Mouse (Mus musculus) forebrain, embryonic 12.5 days (tissue): ENCODE data around the gene Ints13. TPM values are rescaled to one million over a fixed set of nuclear protein-coding genes. Genes with fewer than 3 reads are reported as not detected.

Source experiments
- ATAC-seq: fragments of 200-750 bp; cut with Nextera tagmentation; 2 replicates; pipeline ENCODE4 v1.8.0; 2017; ENCODE audit warnings: moderate TSS enrichment; ENCODE audit not compliant: low FRiP score
- H3K27ac ChIP-seq: fragments of 300-500 bp; sonication (generic); 2 replicates; pipeline ENCODE4 v1.5.1; 2016; ENCODE audit warnings: mild to moderate bottlenecking
- H3K27me3 ChIP-seq: fragments of 300-500 bp; sonication (generic); 2 replicates; pipeline ENCODE4 v1.6.1; 2016; ENCODE audit warnings: mild to moderate bottlenecking
- H3K36me3 ChIP-seq: fragments of 300-500 bp; sonication (generic); replicated peaks from 2 replicates; pipeline ENCODE4 v1.6.1; 2016; ENCODE audit warnings: mild to moderate bottlenecking
- H3K4me1 ChIP-seq: fragments of 300-500 bp; sonication (generic); 2 replicates; pipeline ENCODE4 v1.6.1; 2016
- H3K4me2 ChIP-seq: fragments of 300-500 bp; sonication (generic); 2 replicates; pipeline ENCODE4 v1.6.1; 2016; ENCODE audit warnings: mild to moderate bottlenecking, moderate library complexity
- H3K4me3 ChIP-seq: fragments of 300-500 bp; sonication (generic); replicated peaks from 2 replicates; pipeline ENCODE4 v1.5.1; 2016; ENCODE audit warnings: mild to moderate bottlenecking
- H3K9ac ChIP-seq: fragments of 300-500 bp; sonication (generic); 2 replicates; pipeline ENCODE4 v1.6.1; 2016; ENCODE audit warnings: mild to moderate bottlenecking
- H3K9me3 ChIP-seq: fragments of 300-500 bp; sonication (generic); 2 replicates; pipeline ENCODE4 v1.6.1; 2016
- WGBS: fragments of 180-500 bp; shearing (Covaris S2); methylation state at CpG from one replicate; pipeline ENCODE4 v1.1.7; 2016; 5-methylcytosine and 5-hydroxymethylcytosine counted together
- polyA plus RNA-seq: library from polyadenylated mRNA; unstranded; fragments of >200 nt; fragmentation: Nextera tagmentation; extraction: Ambion mirVana; gene quantifications from 2 replicates; pipeline ENCODE4 v1.2.1, GENCODE M21; 2016

Ints13 gene
- polyA plus RNA-seq, 1 experiment from 2014 or later, result 96.4 TPM

DNA sequence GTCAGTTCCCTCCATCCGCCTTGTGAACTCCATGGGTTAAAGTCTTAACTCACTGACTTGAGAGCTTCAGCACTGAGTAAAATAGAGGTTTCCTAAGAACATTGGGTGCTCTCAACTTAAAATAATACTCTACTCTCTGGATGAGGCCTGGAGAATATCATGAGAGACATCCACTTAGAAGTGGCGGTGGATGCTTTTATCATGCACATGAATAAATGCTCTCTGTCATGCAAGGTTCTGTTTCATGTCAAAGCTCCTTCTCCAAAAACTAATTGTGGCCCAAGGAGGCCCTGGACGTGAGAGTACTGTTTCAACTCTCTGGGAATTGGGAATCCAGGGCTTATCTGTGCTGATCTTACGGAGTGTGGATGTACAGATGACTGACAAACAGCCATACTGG is 40.5 kb downstream of the Ints13 start:
- Histone ChIP-seq H3K4me2 (no peak overlapping the region), H3K9me3 (no peaks in the 10 kb centered on the region), H3K27me3 (no peaks in the 10 kb centered on the region), H3K4me3 (no peak overlapping the region), H3K9ac (no peak overlapping the region), H3K36me3 (no peaks in the 10 kb centered on the region), H3K4me1 (no peaks in the 10 kb centered on the region), H3K27ac (no peak overlapping the region)
- WGBS, result 90% methylated on average over 4 of the region's 4 CpGs
- no peak for ATAC-seq

DNA sequence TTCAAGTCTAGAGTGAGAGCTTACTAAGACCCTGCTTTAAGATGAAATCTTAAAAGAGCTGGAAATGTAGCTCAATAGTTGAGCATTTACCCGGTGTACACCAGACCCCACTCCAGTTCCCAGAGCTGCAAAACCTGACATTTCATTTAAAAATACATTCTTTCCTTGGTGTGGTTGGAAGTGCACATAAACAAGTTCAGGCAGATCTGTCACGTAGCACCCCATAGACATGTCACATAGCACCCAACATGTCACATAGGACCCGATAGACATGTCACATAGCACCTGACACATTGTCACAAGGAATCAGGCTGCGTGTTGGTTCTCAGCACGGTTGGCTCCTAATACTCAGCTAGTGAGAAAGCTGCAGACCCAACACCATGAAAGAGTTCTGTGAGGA is 42.1 kb downstream of the Ints13 start:
- H3K4me3 ChIP-seq, result no peak overlapping the region
- H3K27me3 ChIP-seq, result no peaks in the 10 kb centered on the region
- no peak overlapping the region for H3K4me2 ChIP-seq
- ATAC-seq, result no peak
- H3K9ac ChIP-seq, result no peak overlapping the region
- 96% methylated on average over 5 of the region's 5 CpGs for WGBS
- no peaks in the 10 kb centered on the region for H3K36me3 ChIP-seq
- H3K4me1 ChIP-seq, result no peaks in the 10 kb centered on the region
- H3K9me3 ChIP-seq, result no peaks in the 10 kb centered on the region
- H3K27ac ChIP-seq, result no peak overlapping the region

DNA sequence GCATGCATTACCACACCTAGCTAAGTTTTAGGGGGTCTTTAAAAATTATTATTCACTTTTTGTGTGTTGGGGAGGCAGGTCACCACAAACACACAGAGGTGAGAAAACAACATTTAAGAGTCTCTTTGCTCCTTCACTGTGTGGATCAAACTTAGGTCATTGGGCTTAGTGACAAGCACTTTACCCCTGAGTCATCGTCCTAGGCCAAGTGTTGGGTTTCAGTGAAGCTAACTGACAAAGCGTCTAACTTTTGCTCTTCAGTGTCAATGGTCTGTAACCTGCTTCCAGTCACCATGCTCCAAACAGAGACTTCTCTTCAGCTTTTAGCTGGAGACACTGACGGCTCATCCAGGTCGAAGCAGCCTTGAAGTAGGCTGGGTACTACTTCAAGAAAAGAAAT is 44.5 kb downstream of the Ints13 start:
- Histone ChIP-seq H3K36me3 (no peaks in the 10 kb centered on the region), H3K4me1 (no peaks in the 10 kb centered on the region), H3K27ac (no peak overlapping the region), H3K27me3 (no peaks in the 10 kb centered on the region), H3K9me3 (no peaks in the 10 kb centered on the region), H3K4me3 (no peak overlapping the region), H3K4me2 (no peak overlapping the region), H3K9ac (no peak overlapping the region)
- WGBS, result 89% methylated on average over 4 of the region's 4 CpGs
- no peak for ATAC-seq

DNA sequence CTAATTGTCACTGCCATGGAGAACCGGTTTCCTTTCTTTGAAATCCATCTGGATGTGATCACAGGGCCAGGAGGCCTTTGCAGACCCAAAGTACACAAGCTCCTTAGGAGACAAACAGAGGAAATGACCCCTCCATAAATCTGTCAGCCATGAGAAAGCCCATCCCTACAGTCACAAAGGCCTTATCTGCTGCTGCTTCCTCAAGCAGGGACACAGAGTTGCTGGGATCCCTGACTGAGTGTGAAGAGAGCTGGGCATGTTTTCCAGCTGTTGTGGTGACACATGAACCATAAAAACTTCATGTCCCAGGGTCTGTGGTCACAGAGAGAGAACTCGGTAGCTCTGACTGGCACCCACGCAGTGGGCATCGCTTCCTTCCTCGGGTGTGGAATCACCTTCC is 46.9 kb downstream of the Ints13 start:
- Histone ChIP-seq H3K27ac (no peak overlapping the region), H3K27me3 (no peaks in the 10 kb centered on the region), H3K4me3 (no peak overlapping the region), H3K9ac (no peak overlapping the region), H3K4me2 (no peak overlapping the region), H3K36me3 (no peaks in the 10 kb centered on the region), H3K4me1 (no peaks in the 10 kb centered on the region), H3K9me3 (no peaks in the 10 kb centered on the region)
- no peak for ATAC-seq
- WGBS, result 94% methylated on average over 5 of the region's 5 CpGs

DNA sequence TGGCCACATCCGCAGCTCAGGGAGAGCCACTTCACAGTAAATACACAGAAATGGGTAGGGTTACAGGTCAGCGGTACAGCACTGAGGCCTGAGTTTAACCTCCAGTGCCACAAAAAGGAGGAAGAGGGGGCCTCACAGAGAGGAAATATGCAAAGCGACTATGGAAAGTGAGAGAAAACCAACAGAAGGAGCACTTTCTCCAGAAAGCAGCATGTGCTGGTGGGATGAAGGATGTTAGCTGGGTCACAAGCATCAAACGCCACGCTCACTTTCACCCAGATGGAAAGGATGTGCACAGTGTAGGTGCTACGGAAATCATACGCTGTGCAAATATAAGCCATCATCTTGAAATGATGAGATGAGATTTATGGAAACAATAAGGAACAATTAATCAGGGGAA is 47.3 kb downstream of the Ints13 start:
- H3K27ac ChIP-seq, result no peak overlapping the region
- H3K4me3 ChIP-seq, result no peak overlapping the region
- H3K9ac ChIP-seq, result no peak overlapping the region
- no peak for ATAC-seq
- no peaks in the 10 kb centered on the region for H3K4me1 ChIP-seq
- no peaks in the 10 kb centered on the region for H3K9me3 ChIP-seq
- 84% methylated on average over 7 of the region's 7 CpGs for WGBS
- H3K4me2 ChIP-seq, result no peak overlapping the region
- H3K36me3 ChIP-seq, result no peaks in the 10 kb centered on the region
- H3K27me3 ChIP-seq, result no peaks in the 10 kb centered on the region

DNA sequence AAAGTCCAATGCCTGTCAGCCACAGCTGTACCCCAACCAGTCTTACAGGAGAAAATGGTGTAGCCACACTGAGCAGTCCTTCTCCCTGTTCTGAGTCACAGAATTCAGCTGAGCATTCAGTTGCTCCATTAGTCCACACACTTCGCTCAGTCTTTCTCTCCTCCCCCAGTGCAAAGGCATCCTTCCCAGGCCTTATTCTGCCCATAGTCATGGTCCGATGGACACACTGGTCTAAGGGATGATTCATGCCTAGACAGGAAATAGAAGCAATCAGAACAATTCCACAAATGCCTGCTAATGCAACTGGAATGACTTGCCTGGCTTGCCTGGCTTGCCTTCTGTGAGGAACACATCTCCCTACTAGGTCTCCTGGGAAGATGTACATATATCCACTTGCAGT is 50.1 kb downstream of the Ints13 start:
- no peak overlapping the region for H3K4me3 ChIP-seq
- no peak for ATAC-seq
- no peak overlapping the region for H3K9ac ChIP-seq
- H3K27ac ChIP-seq, result no peak overlapping the region
- H3K36me3 ChIP-seq, result no peaks in the 10 kb centered on the region
- no peak overlapping the region for H3K4me2 ChIP-seq
- H3K9me3 ChIP-seq, result no peaks in the 10 kb centered on the region; the same call in 1 of the 2 replicates
- no peaks in the 10 kb centered on the region for H3K27me3 ChIP-seq
- no peaks in the 10 kb centered on the region for H3K4me1 ChIP-seq
- 89% methylated on average over 2 of the region's 2 CpGs for WGBS

DNA sequence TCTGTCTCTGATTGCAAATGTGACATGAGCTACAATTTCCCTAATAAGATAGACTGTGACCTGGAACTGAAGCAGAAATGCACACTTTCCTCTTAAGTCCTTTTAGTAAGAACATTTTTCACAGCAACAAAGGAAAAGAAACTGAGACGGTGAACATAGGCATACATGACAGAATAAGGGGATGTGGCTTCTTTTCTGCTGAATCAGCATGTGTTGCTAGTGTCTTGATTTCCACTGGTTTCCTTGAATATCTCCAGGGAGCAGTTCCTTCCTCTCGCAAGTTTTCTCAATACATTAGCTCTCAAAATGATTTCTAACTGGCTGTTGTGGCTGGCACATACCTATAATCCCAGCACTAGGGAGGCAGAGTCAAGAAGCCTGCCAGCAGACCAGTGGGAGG is 52.1 kb downstream of the Ints13 start:
- no peak overlapping the region for H3K9ac ChIP-seq
- H3K4me3 ChIP-seq, result no peak overlapping the region
- H3K36me3 ChIP-seq, result no peaks in the 10 kb centered on the region
- 85% methylated on average over 2 of the region's 2 CpGs for WGBS
- no peaks in the 10 kb centered on the region; the same call in 1 of the 2 replicates for H3K9me3 ChIP-seq
- no peak overlapping the region for H3K27ac ChIP-seq
- no peak overlapping the region for H3K4me2 ChIP-seq
- no peak for ATAC-seq
- H3K4me1 ChIP-seq, result no peaks in the 10 kb centered on the region
- H3K27me3 ChIP-seq, result no peaks in the 10 kb centered on the region

DNA sequence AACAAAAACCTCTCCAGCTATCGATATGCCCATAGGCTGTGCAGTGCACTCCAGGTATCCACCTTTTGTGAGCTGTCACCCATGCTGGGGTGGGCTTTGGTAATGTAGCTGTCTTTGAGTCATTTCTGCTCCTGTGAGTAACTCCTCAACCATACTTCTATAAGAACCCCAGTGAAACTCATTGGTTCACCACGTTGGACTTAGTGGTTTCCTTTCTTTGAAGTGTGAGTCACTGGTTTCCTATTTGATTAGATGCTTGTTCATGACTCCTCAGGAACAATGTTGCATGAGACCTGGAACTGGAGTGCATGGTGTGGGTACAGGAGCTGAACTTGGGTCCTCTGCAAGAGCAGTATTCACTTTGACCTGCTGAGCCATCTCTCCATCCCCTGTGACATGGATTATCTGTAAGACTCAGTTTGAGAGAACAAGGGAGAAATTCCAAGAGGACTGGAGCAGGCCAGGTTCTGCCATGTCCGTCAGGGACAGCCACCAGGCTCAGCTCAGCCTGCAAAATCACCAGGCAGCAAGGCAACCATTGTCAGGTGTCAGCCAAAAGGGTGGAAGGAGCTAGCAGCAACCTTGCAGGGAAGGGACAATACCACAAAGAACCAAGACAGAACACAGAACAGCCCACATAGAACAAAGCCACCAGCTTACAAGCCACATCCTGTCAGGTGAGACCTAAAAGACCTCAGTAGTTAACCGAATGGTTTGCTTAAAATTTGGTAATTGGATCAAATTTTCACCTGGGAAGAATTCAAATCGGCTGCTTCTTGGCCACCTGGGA is 56.0 kb downstream of the Ints13 start:
- H3K4me3 ChIP-seq, result no peak overlapping the region
- no peaks in the 10 kb centered on the region for H3K36me3 ChIP-seq
- no peak for ATAC-seq
- 85% methylated on average over 5 of the region's 5 CpGs for WGBS
- no peak overlapping the region for H3K4me2 ChIP-seq
- H3K27me3 ChIP-seq, result no peaks in the 10 kb centered on the region
- no peak overlapping the region for H3K27ac ChIP-seq
- H3K4me1 ChIP-seq, result no peaks in the 10 kb centered on the region
- H3K9me3 ChIP-seq, result no peaks in the 10 kb centered on the region; the same call in 1 of the 2 replicates
- H3K9ac ChIP-seq, result no peak overlapping the region

DNA sequence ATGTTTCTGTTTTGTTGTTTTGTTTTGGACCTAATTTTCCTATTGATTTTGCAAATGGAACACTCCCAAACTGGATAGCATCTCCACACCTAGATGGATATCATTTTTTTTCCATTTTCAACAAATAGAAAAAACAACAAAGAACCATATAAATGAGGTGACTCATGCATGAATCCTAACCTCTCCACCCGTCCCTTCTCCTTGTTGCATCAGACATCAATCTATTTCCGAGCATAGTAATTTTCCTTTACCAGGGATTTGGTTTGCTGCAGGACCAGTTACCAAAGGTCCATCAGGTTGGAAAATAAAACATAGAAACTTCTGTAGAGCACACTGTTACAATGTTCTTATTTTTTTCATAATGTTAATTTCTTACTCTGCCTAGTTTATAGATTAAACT is 58.6 kb downstream of the Ints13 start:
- H3K36me3 ChIP-seq, result no peaks in the 10 kb centered on the region
- H3K4me3 ChIP-seq, result no peak overlapping the region
- no peak for ATAC-seq
- H3K27me3 ChIP-seq, result no peaks in the 10 kb centered on the region
- H3K9ac ChIP-seq, result no peak overlapping the region
- 78% methylated on average over 2 of the region's 2 CpGs for WGBS
- H3K4me1 ChIP-seq, result 0 out of 2 replicates have a peak, but pooled peaks cover 3% of the 10 kb centered on the region
- H3K27ac ChIP-seq, result no peak overlapping the region
- no peaks in the 10 kb centered on the region; the same call in 1 of the 2 replicates for H3K9me3 ChIP-seq
- H3K4me2 ChIP-seq, result no peak overlapping the region

DNA sequence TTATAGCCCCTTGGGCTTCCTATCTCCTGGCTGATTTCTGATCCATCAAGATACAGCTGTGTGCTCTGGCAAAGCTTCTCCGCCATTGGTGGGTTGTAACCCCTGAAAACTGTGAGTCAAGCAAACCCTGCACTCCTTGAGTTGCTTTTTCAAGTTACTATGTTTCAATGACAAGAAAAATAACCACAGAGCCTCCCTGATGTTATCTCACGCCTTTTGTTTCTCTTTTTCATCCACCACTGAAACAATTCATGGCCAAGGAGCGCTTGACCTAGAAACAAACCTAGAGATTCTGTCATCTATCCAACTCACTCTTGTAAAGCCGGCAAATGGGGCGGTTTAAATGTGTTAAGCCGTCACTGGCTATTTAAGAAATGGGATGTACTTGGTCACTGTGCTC is 61.7 kb downstream of the Ints13 start:
- no peak overlapping the region for H3K9ac ChIP-seq
- no peaks in the 10 kb centered on the region for H3K36me3 ChIP-seq
- no peak overlapping the region for H3K27ac ChIP-seq
- H3K9me3 ChIP-seq, result no peaks in the 10 kb centered on the region
- whole genome bisulfite sequencing, result 87% methylated on average over 6 of the region's 6 CpGs
- no peaks in the 10 kb centered on the region for H3K27me3 ChIP-seq
- no peak overlapping the region for H3K4me3 ChIP-seq
- H3K4me1 ChIP-seq, result peaks cover 3% of the 10 kb centered on the region; the same call in 1 of the 2 replicates
- no peak for ATAC-seq
- no peak overlapping the region for H3K4me2 ChIP-seq

DNA sequence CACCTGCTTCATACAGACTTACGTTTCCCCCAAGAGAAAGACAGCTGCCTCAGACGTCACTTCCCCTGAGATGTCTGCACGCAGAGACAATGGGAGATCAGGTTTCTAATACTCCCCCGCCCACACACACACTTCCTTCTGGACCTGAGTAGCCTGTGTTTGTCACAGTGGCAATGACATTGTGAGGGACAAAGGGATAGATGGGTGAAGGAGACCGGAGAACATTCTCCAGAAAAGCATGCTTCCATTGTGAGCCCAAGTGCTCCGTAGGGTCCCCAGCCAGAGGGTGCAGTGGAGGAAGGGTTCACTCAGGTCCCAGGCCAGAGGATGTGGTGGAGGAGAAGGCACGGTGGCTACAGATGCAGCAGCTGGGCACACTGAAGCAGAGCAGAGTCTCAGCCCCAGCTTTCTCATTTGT is 63.1 kb downstream of the Ints13 start:
- Histone ChIP-seq H3K36me3 (no peaks in the 10 kb centered on the region), H3K9ac (no peak overlapping the region), H3K27me3 (no peaks in the 10 kb centered on the region), H3K4me3 (no peak overlapping the region), H3K27ac (no peak overlapping the region), H3K4me2 (no peak overlapping the region), H3K4me1 (peaks cover 3% of the 10 kb centered on the region; the same call in 1 of the 2 replicates), H3K9me3 (no peaks in the 10 kb centered on the region)
- WGBS, result 44% methylated on average over 7 of the region's 7 CpGs
- no peak for ATAC-seq

DNA sequence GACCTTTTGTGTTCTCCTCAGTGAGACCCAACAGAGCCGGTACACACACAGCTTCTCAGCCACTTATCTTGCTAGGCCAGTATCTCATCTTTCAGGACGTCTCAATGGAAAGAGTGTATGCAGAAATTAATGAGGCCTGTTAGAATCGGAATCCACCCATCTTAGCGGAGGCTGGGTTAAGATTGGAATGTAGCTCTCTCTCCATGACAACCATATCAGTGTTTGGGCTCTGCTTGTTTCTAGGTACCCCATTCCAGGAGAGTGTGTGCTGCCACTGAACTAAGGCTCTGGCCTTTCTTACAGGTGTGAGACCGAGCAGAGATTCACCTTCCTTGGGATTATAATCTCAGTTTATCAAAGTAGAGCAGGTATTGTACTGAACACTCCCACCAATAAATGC is 63.7 kb downstream of the Ints13 start:
- Histone ChIP-seq H3K9ac (no peak overlapping the region), H3K9me3 (no peaks in the 10 kb centered on the region), H3K27ac (no peak overlapping the region), H3K4me3 (no peak overlapping the region), H3K27me3 (no peaks in the 10 kb centered on the region), H3K4me2 (no peak overlapping the region), H3K4me1 (peaks cover 3% of the 10 kb centered on the region; the same call in 1 of the 2 replicates), H3K36me3 (no peaks in the 10 kb centered on the region)
- WGBS, result 69% methylated on average over 5 of the region's 5 CpGs
- no peak for ATAC-seq

DNA sequence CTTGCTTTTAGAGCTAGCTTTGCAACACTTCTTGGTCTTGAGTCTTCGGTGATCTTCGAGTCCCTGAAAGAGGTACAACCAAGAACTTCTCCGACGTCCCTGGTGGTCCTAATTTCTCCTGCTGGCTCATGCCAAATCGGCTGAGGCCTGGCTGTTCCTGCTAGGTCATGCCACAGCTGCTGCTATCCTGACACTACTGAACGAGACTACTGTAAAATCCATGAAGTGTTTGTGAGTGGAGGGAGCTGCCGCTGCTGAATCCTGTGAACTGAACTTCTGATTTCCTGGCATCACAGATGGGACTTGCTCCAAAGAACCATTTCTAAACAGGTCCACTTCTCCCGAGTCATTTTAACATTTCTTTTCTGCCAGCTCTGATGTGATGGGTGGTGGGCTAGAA is 64.3 kb downstream of the Ints13 start:
- no peaks in the 10 kb centered on the region for H3K27me3 ChIP-seq
- peaks cover 3% of the 10 kb centered on the region; the same call in 1 of the 2 replicates for H3K4me1 ChIP-seq
- no peak overlapping the region for H3K9ac ChIP-seq
- ATAC-seq, result no peak
- H3K9me3 ChIP-seq, result no peaks in the 10 kb centered on the region
- 88% methylated on average over 8 of the region's 8 CpGs for WGBS
- H3K4me2 ChIP-seq, result no peak overlapping the region
- H3K4me3 ChIP-seq, result no peak overlapping the region
- no peak overlapping the region for H3K27ac ChIP-seq
- no peaks in the 10 kb centered on the region for H3K36me3 ChIP-seq
